Mouse (Mus musculus): Measurements from ENCODE around the gene Timm13.

DNA sequence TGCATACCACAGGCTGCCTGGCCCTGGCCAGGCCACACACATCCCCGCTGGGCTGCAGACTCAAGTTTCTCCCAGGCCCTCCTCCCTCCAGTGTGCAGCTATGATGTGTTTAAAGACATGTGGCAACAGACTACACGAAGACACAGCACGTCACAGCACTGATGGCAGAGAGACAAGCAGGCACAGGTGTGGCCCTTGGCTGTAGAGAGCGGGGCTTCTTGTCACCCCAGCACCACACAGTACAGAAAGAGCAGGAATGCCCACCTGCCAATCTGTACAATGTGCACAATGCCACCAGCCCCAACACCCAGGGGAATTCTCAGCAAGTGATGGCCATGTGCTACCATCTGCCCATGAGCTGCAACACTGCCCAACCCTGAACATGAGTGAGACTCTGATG lies 10.6 kb upstream of the Timm13 start:
- TF ChIP-seq CTCF (IDR thresholded peaks at IDR 0.05; ENCODE audit: low read depth, low read length) (no peak), POLR2A (IDR thresholded peaks at IDR 0.05; ENCODE audit: insufficient read depth, low read length) (no peak)

All from ES-Bruce4 (cell line).